Mouse (Mus musculus) Muller cell, postnatal 12 days (primary cell): ENCODE results near the gene Gm7942.
"Not testable (repeated sequence)": the region's sequence is repeated elsewhere in the genome, so short reads cannot be mapped to it uniquely, and the experiment has no call there.

Experiments
- DNase-seq: peaks from one replicate; pipeline ENCODE4 v3.0.0-alpha.2; 2015; ENCODE audit errors: inconsistent ontology term

Gene Gm7942

GRCm38 (mm10) chr5:95106638-95107037 lies at the start of gene Gm7942:
Gene Gm7942, plus strand, starts transcription at chr5:95106938.
- DNase-seq = not testable (repeated sequence)
